Mouse (Mus musculus): ENCODE data around the gene Mia3. TPM values are rescaled to one million over a fixed set of nuclear protein-coding genes. Genes with fewer than 3 reads are reported as not detected.
A peak's percentile ranks its signal among the peaks of the same experiment; 100 is the strongest.
"Not testable (repeated sequence)": the region's sequence is repeated elsewhere in the genome, so short reads cannot be mapped to it uniquely, and the experiment has no call there.

The Mia3 gene
- 100 to 1,000 TPM; 132 to 141 TPM for total RNA-seq (2021)
- long read RNA-seq, experiment 1, partial matches to known transcripts: 3 of 5 reads
- long read RNA-seq, experiment 1, other reads (novel, unspliced or antisense): 2 of 5 reads
- long read RNA-seq, experiment 2, partial matches to known transcripts: 3 of 9 reads
- long read RNA-seq, experiment 2, other reads (novel, unspliced or antisense): 6 of 9 reads

GRCm38 (mm10) chr1:183369427-183370014 lies at the start of gene Mia3:
Gene Mia3, minus strand, starts transcription at chr1:183369553.
- DNase-seq: peak; percentile 96

GRCm38 (mm10) chr1:183417873-183418272 lies 48.5 kb upstream of the Mia3 start, which contains the start of gene Hhipl2:
Gene Hhipl2, plus strand, starts transcription at chr1:183418215.
- DNase-seq: no peak

DNA sequence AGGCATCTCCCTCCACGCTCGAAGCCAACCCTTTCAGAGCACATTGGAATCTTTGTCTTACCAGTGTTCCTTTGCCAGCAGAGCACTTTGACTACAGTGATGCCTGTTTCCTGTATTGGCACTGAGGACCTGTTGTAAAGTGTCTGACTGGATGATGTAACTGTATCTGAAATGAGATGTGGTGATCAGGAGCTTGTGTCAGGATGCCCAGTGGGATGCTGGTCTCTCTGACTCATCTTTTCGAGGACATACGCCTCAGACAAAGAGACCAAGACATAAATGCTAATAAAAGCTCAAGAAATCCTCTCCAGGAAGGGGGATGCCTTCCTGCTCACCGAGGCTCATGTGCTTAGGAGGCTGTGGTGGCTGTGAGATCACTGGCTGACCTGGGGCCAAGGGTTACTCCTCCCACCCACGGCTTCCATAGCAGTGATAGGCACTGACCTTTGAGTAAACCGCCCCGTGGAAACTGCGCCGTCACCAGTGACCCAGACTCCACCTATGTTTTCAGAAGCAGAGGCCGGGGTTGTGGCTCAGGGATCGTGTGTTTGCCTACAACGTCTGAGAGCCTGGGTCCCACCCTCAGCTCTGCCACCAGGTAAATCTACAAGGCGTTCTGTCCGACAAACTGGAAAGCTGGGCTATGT lies 44.9 kb upstream of the Mia3 start:
- no peak for DNase-seq

- no peak for DNase-seq
These were observed 34.0 kb upstream of the Mia3 start for GRCm38 (mm10) chr1:183403396-183403795.

DNA sequence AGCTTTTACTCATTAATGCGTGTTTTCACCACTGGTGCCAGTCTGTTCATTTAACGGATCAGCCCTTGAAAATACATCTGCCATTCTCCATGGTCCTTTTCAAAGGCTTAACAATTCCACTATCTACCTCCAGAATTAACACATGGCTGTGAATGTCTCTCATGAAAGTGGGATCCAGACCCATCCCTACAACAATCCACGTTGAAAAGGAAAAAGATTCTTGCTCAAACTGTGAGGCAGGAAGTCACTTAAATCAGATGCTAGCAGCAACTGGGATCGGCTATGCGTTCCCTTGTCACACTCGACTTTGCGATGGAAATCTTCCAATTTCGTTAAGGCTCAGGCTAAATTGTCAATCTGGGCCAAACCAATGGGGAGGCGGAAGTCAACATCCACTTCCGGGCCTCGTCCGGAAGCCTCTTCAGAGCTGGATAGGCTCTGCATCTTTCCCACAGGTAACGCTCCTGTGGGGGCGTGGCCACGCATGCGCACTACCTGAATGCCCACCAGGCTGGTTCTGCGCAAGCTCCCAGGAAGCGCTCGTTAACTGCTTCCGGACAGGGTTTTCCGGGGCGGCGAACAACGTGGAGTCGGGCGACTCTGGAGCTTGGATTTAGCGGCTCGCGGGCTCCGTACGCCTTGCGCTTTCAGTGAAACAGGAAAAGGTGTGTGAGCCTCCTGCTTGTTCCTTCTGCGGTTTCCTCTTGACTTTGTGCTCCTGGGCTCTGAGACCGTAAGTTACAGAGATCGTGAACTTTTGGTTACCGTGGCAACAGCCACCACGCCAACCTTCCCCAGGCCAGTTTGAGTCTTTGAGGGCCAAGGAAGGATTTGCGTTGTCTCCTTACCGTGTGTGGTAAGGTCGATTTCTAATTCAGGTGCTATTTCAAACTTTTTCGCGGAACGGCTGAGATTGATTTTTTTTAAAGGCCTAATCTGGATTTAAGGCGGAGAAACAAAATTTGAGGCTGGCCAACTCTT lies 19.4 kb upstream of the Mia3 start, which contains the start of gene Taf1a:
Gene Taf1a (plus strand): TSS at position 556 of the 981 bp plus-strand sequence.
- DNase-seq: peak; percentile 89

DNA sequence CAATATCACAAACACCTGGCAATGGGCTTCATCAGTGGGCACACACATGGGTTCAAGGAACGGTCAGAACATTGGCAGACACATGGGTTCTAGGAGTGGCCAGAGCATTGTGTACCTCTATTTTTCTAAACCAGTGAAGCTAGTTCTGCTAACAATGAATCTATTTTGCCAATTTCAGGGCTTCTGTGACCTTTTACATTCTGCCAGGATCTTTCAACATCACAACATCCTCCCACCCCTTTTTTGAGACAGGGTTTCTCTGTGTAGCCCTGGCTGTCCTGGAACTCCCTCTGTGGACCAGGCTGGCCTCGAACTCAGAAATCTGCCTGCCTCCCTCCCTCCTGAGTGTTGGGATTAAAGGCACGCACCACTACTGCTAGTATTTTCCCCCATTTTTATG lies 18.1 kb upstream of the Mia3 start:
- not testable (repeated sequence) for DNase-seq

- DNase-seq: no peak
These were observed 13.3 kb upstream of the Mia3 start for GRCm38 (mm10) chr1:183382621-183383020.

GRCm38 (mm10) chr1:183381816-183382215 lies 12.5 kb upstream of the Mia3 start:
- no peak for DNase-seq

GRCm38 (mm10) chr1:183379376-183379775 lies 10.0 kb upstream of the Mia3 start:
- DNase-seq: not testable (repeated sequence)

- no peak for DNase-seq
These were observed 9.1 kb upstream of the Mia3 start for GRCm38 (mm10) chr1:183378321-183378941.

DNA sequence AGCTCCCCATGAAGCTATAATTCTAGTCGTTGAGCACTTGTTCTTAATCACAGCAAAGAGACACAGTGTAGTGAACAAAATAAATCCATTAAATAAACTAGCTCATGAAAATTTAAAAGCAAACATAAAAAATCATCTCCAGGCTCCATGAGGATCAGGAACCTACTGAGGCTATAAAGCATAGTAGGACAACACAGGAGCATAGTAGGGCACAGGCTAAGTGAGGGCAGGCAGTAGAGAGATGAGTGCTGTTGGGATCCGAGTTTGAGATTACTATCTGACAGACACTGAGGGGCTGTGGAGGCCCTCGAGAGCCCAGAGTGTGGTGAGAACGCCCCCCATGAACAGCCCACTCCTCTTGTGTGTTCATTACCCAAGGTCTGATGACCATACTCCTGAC lies 7.7 kb upstream of the Mia3 start:
- no peak for DNase-seq

DNA sequence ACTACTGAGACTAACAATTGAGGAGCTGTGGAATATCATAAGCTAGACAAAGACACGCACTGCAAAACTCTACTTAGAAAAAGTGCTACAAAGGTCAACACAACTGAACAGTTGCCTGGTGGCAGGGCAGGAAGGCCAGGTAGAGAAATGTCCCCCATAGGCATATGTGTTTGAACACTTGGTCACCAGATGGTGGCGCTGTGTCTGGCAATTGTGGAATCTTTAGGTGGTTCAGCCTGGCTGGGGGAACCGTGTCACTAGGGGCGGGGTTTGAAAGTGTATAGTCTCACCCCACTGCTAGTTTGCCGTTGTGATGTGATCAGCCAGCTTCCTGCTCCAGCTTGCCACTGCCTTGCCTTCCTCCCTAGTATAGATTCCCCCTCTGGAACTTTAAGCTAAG lies 5.4 kb upstream of the Mia3 start:
- DNase-seq: no peak

- DNase-seq: no peak
These were observed 552 bp downstream of the Mia3 start for GRCm38 (mm10) chr1:183368601-183369400.

GRCm38 (mm10) chr1:183366361-183366760 lies 3.0 kb downstream of the Mia3 start:
- no peak for DNase-seq

GRCm38 (mm10) chr1:183363577-183363867 lies 5.8 kb downstream of the Mia3 start:
- no peak for DNase-seq

- no peak for DNase-seq
These were observed 6.4 kb downstream of the Mia3 start for GRCm38 (mm10) chr1:183362729-183363576.

DNA sequence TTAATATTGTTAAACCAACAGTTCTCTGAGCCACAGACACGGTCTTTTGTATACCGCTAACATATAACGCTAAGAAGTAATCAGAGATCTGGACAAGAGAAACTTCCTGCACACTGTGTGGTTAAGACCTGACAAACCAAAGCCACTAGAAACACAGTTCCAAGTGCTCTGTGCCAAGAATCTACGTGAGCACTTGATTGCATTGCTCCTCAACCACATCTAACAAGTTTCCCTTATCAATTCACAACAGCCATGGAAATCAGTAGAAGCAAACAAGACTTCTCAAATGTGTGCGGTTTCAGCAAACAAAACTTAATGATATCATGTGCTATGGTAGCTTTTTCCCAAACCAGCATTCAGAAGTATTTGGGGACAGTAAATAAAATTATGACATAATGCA lies 7.1 kb downstream of the Mia3 start:
- DNase-seq: no peak

DNA sequence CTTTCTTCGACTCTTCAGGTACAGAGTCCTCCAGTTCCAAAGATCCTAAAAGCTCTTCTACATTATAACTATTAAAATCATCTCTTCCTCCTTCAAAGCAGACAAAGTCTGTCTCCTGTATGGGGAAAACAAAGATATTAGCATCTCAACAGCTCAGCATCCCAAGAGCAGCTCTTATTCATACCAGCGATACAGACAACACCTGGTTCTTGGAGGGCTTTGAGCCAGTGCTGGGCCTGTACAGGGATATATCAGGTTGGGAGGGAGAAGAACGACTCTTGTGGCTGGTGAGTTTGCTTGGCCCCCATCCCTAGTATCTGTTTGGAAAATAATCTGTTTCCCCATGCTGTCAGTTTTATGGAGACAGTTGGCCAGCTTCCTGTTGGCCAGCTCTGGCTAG lies 10.5 kb downstream of the Mia3 start:
- no peak for DNase-seq

GRCm38 (mm10) chr1:183349840-183350239 lies 19.5 kb downstream of the Mia3 start:
- DNase-seq: peak; percentile 26

- DNase-seq: no peak
These were observed 23.5 kb downstream of the Mia3 start for GRCm38 (mm10) chr1:183345817-183346195.

All from gastrocnemius, postnatal 25 days (tissue).